Mouse (Mus musculus) right cerebral cortex, adult 18-20 months (tissue): ENCODE results near the gene Spock1.
A peak's percentile ranks its signal among the peaks of the same experiment; 100 is the strongest.

ENCODE experiments used
- DNase-seq: peaks from one replicate; pipeline ENCODE4 v3.0.0; 2022; ENCODE audit warnings: mixed read lengths

Spock1 gene

GRCm38 (mm10) chr13:57908266-57908582 is at the start of gene Spock1:
Spock1 (minus strand) TSS chr13:57908332.
- DNase-seq, result peak; percentile 92

DNA sequence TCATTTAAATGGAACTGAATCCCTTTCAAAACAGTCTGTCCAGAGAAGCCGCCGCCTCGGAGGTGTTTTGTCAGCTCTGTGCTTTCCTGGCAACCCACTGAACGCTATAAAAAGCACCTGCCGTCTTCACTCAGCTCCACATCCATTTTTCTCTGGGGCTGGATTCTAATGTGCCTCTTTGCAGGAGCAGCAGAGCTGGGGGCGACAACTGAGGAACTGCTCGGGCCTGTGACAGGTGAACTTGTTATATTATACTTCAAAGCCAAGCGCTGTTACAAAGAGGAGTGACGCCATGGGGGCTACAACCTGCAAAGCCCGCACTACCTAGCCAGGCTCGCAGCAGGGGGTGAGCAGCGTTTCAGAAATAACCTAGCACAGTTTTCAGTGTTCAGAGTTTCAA is 42.0 kb upstream of the Spock1 start:
- peak; percentile 81 for DNase-seq

DNA sequence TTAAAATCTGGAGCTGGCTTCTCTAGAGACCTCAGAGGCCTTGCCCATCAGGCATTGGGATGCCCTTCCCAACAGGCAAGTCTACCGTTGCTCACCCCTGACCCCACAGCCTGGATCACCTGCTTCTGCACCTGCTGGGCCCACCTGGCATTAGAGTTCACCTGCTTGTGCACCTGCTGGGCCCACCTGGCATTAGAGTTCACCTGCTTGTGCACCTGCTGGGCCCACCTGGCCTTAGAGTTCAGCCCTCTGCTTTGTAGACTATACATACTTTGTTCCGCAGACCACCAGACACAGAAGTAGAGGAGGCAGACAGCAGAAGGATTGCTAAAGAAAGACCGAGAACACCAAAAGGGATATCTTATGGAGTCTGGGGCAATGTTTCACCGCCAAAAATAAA is 41.4 kb upstream of the Spock1 start:
- no peak for DNase-seq

DNA sequence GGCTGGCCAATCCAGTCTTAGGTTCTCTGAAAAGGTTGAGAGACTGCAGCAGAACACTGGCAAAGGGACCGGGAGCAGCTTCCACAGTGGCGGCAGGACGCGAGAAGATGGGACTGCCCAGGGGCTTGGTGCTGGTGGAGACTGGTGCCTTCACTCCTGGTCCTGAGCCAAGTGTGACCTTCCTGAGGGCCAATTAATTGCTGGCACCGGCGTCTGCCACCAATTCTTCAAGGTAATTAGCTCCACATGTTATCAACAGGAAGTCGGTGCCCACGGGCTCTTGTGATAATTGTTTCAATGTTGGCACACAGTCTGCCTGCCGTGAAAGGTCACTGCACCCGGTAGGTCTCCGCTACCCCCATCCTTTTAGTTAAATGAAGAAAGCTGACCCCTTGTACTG is 37.1 kb upstream of the Spock1 start:
- no peak for DNase-seq

DNA sequence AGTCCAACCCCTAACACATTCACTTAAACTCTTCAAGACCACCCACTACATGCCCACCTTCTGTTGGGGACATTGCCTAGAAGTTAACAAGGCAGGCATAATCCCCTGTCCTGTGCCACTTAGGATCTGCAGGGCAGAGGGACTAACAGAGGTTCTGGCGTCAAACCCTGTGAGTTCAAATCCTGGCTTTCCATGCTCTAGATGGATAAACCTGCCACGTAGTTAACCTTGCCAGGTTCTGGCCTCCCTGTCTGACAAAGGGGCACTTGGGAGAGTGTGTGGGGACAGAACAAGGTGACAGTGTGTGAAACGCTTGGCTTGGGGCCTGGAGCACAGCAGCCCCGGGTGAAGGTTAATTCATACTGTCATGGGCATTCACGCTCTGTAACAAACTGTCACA is 36.3 kb upstream of the Spock1 start:
- no peak for DNase-seq

DNA sequence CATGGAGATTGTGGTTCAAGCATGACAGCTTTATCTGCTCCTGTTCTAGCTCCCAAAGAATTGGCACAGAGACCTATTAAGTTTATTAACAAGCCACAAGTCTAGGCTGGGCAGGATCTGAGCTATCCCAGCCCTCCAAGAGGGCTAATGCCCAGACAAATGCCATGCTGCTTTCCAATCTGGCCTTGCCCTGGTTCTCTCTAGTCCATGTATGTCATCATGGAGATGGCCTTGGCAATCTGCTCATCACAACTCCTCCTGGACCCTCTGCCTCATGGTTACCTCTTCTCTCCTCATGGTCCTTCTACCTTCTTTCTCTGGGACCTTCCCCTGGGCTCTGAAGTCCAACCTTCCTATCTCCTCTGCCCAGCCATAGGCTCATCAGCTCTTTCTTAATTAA is 35.8 kb upstream of the Spock1 start:
- DNase-seq, result no peak

- DNase-seq, result peak; percentile 27
Measured at GRCm38 (mm10) chr13:57937463-57938229, 29.5 kb upstream of the Spock1 start.

DNA sequence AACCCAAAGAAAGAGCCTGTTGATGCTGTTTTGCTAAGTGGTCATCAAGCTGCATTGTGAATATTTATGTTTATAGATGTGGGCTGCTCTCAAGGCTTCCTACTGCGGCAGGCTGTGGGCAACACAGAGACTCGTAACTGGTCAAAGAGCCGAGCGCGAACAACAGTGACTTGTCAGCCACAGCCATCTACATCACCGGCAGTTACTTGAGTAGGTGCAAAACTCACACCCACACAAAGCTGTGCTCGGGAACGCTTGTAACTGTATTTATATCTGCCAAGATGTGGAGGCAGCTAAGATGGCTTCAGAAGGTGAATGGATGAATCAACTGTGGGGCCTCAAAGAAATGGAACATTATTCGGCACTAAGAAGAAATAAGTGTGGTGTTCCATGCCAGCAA is 23.9 kb upstream of the Spock1 start:
- peak; percentile 71 for DNase-seq

DNA sequence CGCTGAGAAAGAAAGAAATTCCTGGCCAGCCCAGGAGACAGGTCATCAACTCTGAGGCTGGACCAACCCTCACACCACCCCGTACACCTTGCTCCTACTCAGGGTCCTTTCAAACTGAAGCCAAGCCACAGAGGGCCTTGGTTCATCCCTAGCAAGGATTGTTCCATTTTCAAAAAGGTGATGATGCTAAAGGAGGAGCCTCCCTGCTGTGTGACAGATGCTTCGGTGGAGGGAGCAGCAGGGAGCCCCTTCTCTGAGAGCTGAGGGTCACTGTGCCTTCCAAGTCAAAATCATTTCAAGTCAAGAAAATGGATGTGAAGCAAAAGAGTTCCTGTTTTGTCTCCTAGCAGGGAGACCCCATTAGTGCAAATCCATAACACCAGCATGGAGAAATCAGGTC is 23.2 kb upstream of the Spock1 start:
- no peak for DNase-seq

GRCm38 (mm10) chr13:57930720-57931119 is 22.6 kb upstream of the Spock1 start:
- no peak for DNase-seq

GRCm38 (mm10) chr13:57930283-57930682 is 22.2 kb upstream of the Spock1 start:
- no peak for DNase-seq

DNA sequence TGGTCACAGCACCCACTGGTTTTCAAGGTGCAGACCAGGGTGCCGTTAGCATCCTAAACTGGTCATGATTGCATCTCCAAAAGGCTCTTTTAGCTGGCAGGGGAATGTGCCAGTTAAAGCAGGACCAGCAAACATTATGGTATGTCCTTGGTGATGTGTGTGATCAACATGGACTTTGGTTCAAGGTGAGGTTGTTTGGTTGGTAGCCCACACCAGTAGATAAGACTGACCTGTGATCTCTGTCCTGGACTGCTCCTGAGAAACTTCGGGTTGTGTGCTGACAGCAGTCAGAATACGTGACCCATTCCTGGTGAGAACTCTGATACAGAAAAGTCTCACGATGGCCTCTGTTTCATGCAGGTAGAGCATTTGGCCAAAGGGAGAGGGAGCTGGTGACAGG is 11.8 kb upstream of the Spock1 start:
- DNase-seq, result no peak

GRCm38 (mm10) chr13:57911171-57911570 is 3.0 kb upstream of the Spock1 start:
- no peak for DNase-seq

- peak; percentile 33 for DNase-seq
Measured at GRCm38 (mm10) chr13:57907428-57908265, 485 bp downstream of the Spock1 start.

DNA sequence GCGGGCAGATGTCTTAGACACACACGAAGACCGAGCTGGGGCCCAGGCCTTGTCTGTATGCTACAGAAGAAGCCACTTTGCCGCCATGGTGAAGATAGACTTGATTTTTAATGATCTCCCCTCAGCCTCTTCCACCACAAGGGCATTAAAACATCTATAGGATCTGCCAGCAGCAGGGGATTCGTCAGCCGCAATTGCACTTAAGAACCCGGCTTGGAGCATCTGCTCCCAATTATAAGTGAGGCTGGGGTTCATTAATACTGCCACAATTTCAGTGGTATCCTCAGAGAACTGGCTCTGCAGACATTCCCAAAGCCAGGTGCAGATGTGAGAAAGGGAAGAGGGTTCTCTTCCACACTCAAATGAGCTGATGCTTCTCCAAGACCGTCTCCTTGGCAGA is 13.5 kb downstream of the Spock1 start:
- no peak for DNase-seq

DNA sequence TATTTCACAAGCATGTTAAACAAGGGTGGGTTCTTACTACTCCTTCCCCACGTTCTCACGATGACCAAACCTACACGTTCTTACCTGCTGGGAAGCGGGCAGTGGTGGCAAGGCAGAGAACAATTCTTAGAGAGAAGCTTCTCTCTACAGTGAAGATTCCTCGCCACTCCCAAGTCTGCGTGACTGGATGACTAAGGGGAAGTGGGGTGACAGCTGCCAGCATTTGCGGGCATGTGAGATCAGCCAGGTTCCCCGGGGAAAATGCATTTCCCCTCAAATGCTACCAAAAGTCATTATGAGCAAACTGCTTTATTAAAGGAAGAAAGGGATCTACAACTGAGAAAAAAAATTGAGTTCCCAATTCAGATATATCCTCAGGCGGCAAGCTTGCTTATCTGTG is 18.4 kb downstream of the Spock1 start:
- DNase-seq, result no peak

- DNase-seq, result no peak
Measured at GRCm38 (mm10) chr13:57889050-57889449, 19.1 kb downstream of the Spock1 start.

DNA sequence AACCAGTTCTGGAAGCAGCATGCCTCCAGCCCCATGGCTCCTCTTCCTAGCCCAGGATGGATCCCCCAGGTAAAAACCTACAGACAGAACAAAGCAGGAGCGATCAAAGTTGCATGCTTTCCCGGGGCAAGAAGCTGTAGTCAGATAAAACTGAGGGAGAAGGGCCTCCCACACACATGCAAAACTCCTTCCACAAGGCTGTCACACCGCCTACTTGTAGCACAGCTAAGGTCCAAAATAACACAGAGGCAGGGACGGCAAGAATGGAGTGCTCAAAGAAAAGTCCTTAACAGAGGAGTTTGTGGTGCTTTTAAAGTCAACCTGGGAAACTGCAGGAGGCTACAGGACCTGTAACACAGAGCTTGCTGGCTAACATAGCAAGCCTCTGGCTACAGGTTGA is 28.3 kb downstream of the Spock1 start:
- DNase-seq, result peak; percentile 85

DNA sequence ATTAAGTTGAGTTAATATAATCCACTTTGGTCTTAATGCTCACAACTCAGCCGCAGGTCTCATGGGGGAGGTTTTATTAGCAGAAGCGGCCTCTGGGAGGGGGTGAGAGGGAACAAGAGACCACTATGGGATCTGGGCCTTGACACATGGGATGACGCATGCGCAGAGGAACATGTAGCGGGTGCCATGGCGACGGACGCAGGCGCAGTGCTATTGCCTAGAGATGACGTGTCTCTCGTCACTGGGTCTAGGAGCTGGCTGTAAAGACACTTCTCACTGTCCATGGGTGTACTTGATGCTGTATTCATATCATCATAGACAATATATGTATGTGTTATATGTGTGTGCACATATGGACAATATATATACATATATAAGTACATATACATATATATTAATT is 29.3 kb downstream of the Spock1 start:
- no peak for DNase-seq

GRCm38 (mm10) chr13:57877782-57878181 is 30.4 kb downstream of the Spock1 start:
- DNase-seq, result no peak

DNA sequence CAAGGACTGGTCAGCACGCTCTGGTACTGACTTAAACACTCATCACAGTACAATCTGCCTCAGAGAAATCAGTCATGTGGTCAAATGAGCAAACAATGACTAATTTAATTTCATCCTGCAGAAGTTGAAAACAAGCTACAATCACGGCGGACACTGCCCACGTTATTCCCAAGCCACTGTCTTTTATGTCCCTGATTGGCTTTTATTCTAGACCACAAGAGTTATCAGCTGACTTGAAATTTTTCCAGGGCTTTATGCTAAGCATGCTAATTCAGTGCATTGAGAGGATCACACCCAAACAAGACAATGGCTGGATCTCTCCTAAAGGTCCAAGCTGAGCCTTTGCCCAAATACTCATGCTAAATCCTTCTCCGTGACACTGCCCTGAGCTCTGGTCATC is 31.2 kb downstream of the Spock1 start:
- DNase-seq, result no peak

- DNase-seq, result peak; percentile 34
Measured at GRCm38 (mm10) chr13:57870058-57870457, 38.1 kb downstream of the Spock1 start.

DNA sequence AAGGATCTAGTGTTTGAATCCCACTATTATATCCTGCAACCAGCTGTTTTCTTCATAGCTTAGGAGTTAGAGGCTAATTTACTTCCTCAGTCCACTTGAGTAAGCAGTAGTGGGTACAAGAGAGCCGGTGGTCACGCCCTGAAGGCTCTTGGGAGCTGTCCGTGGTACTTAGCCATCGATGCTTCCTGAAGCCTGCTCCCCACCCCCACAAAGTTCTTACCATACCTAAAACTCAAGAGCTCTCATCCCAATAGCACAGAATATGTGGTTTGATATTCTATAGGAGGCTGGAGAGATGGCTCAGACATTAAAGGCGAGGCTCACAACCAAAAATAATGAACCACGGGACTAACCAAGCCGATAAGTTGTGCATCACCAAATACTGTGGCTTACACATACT is 40.5 kb downstream of the Spock1 start:
- no peak for DNase-seq

DNA sequence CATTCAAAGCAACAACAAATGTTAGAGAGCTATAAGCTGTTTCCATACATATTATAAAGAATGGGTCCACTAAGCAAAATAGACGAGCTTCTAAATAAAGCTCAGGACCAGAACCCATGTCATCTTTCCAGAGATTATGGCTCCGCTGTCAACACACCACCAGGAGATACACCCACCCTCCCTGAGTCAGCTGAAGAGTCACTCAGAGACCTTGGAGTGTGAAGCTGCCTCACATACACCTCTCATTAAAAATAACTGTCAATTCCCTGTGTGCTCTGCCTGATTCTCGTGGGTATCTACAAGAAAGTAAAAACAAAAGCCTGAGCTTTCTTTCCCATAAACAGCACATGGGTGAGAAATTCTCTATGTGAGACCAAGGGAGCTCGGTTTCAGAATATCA is 43.1 kb downstream of the Spock1 start:
- DNase-seq, result peak; percentile 47

GRCm38 (mm10) chr13:57858491-57858890 is 49.6 kb downstream of the Spock1 start:
- no peak for DNase-seq
